Mouse (Mus musculus) MEL (cell line): ENCODE results near the gene 1700013F07Rik.

Experiments
- CTCF ChIP-seq, 3 experiments: IDR thresholded peaks in 2 of 3; conservative IDR thresholded peaks in 1 of 3; 2 replicates each; pipeline ENCODE4 v1.5.1; 2011 to 2012; ENCODE audit warnings: low read length in 3 of 3, low read depth in 2 of 3, mild to moderate bottlenecking in 2 of 3, improper control_type of control experiment in 1 of 3, inconsistent platforms in 1 of 3, mixed read lengths in 1 of 3, moderate library complexity in 1 of 3; ENCODE audit not compliant: control insufficient read depth in 1 of 3, insufficient read depth in 1 of 3, poor library complexity in 1 of 3, severe bottlenecking in 1 of 3
- ELF1 ChIP-seq: IDR thresholded peaks from 2 replicates; pipeline ENCODE4 v1.6.1; 2014; ENCODE audit warnings: low read depth, mild to moderate bottlenecking, inconsistent platforms, low read length, improper control_type of control experiment, moderate library complexity
- HCFC1 ChIP-seq: IDR thresholded peaks from 2 replicates; pipeline ENCODE4 v1.6.1; 2012; ENCODE audit warnings: low read depth, mild to moderate bottlenecking, inconsistent platforms, low read length, improper control_type of control experiment, moderate library complexity
- MXI1 ChIP-seq: IDR thresholded peaks from 2 replicates; pipeline ENCODE4 v1.6.1; 2011; ENCODE audit warnings: mild to moderate bottlenecking, low read depth, low read length, improper control_type of control experiment
- POLR2AphosphoS2 ChIP-seq: IDR thresholded peaks from 2 replicates; pipeline ENCODE4 v1.6.1; 2011; ENCODE audit warnings: low read length, improper control_type of control experiment
- TBP ChIP-seq: IDR thresholded peaks from 2 replicates; pipeline ENCODE4 v1.8.0; 2011; ENCODE audit warnings: low read depth, low read length, improper control_type of control experiment

- TF ChIP-seq CTCF (IDR thresholded peaks at IDR 0.05 in 2 of 3, conservative IDR thresholded peaks at IDR 0.05 in 1 of 3; ENCODE audit: control insufficient read depth in 1 of 3, insufficient read depth in 1 of 3, low read depth in 2 of 3, low read length in 3 of 3, poor library complexity in 1 of 3, severe bottlenecking in 1 of 3) (no peak), ELF1 (no peak), TBP (no peak), HCFC1 (no peak), POLR2AphosphoS2 (no peak), MXI1 (no peak)
These were observed 23.9 kb downstream of the 1700013F07Rik start for GRCm38 (mm10) chr3:108557888-108558287.
